11 mouse cellular contexts compared by ENCODE assay signal in the genomic region with DNA sequence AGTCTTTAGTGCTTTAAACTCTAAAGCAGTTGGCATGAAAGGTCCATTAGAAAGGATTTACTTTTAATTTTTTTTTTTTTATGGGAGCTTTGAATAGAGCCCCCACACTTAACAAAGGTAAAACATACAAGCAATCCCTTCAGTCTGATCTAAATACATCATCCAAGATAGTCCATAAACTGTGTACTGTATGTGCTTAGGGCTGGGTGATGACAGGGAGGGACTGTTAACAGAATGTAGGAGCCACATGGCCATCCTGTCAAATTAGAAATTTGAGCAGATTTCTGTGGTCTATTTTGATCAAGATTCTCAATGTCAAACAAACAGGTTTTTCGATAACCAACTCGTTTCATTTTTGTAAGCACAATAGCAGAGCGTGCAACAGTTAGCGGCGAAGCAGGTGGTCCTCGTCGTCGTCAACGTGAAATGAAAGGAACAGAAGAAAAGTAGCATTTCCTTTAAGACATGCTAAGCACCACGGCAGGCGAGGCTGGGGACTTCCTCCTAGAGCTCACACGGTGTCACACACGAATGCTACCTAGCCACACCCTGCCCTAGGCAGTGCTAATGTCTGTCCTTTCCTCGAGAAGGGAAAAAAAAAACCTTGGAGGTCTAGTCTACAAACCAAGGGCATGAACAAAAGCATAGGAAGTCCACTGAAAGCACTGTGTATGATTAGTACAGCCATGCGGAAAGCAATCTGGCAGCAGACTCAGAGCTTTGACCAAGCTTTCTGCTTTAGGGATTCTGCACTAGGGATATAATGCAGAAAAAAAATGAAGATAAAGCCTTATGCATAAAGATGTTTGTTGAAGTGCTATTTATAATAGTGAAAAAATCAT.
DNase-seq lines count a peak whose midpoint lies in the region; ATAC-seq lines count a peak whose summit lies in the region.
"Had no signal": no experiment of that assay in that cellular context is flagged by ENCODE, and none has a peak within 500 bp of the region (broad histone marks: within the 10 kb centered on the region; RNA-seq: fewer than 3 reads in every experiment).

No protein-coding gene starts in this region.

- ATAC-seq in hindbrain, embryonic 13.5 days (ENCODE audit: low FRiP score) = no peak
- no peak for ATAC-seq in hindbrain, embryonic 11.5 days (ENCODE audit: low FRiP score)
- peak; percentile 45 for ATAC-seq in CD4-positive, CD25-positive, alpha-beta regulatory T cell, adult 4 months
- ATAC-seq in forebrain, embryonic 16.5 days = peak; percentile 62; the same call in 1 of the 2 replicates
- no peak for ATAC-seq in frontal cortex, adult (ENCODE audit: low TSS enrichment)

- H3K9me3 ChIP-seq in hindbrain, embryonic 13.5 days = no peaks in the 10 kb centered on the region
- H3K9me3 ChIP-seq in hindbrain, embryonic 11.5 days (ENCODE audit: control insufficient read depth, low read length) = no peaks in the 10 kb centered on the region
- H3K9me3 ChIP-seq in forebrain, embryonic 16.5 days (ENCODE audit: control insufficient read depth, low read length) = no peaks in the 10 kb centered on the region
- H3K9me3 ChIP-seq: limb, embryonic 15.5 days had no signal

- H3K27me3 ChIP-seq in hindbrain, embryonic 13.5 days = no peaks in the 10 kb centered on the region
- no peaks in the 10 kb centered on the region for H3K27me3 ChIP-seq in hindbrain, embryonic 11.5 days (ENCODE audit: control insufficient read depth, insufficient read depth, low read length)
- H3K27me3 ChIP-seq in forebrain, embryonic 16.5 days (replicated peaks; ENCODE audit: control insufficient read depth, insufficient read depth, low read length) = no peaks in the 10 kb centered on the region
- H3K27me3 ChIP-seq: limb, embryonic 15.5 days had no signal

- H3K4me3 ChIP-seq in hindbrain, embryonic 13.5 days = no peak overlapping the region
- no peak overlapping the region for H3K4me3 ChIP-seq in hindbrain, embryonic 11.5 days (ENCODE audit: low read depth, low read length)
- no peak overlapping the region for H3K4me3 ChIP-seq in forebrain, embryonic 16.5 days (replicated peaks; ENCODE audit: low read length)
- H3K4me3 ChIP-seq: limb, embryonic 15.5 days had no signal

- WGBS in hindbrain, embryonic 13.5 days = 76% methylated on average over 15 of the region's 15 CpGs
- 80% methylated on average over 15 of the region's 15 CpGs for WGBS in hindbrain, embryonic 11.5 days
- 28% methylated on average over 15 of the region's 15 CpGs for WGBS in forebrain, embryonic 16.5 days

- no peak overlapping the region for H3K9ac ChIP-seq in hindbrain, embryonic 13.5 days
- H3K9ac ChIP-seq in hindbrain, embryonic 11.5 days (ENCODE audit: low read depth, low read length) = no peak overlapping the region
- peak overlapping the region; percentile 15; the same call in 1 of the 2 replicates for H3K9ac ChIP-seq in forebrain, embryonic 16.5 days (replicated peaks; ENCODE audit: low read depth, low read length)
- H3K9ac ChIP-seq: limb, embryonic 15.5 days had no signal

- DNase-seq in hindbrain, embryonic 11.5 days (ENCODE audit: low spot score) = no peak
- DNase-seq in spleen, postnatal 14 days (ENCODE audit: low spot score in 2 of 2) = peak; percentile 10 to 18
- no peak for DNase-seq in kidney, adult 11 months
- DNase-seq in right cerebral cortex, adult 2 months (ENCODE audit: low spot score in 2 of 2) = no peak
- DNase-seq: adrenal gland, adult 8-10 months; cerebellum, adult 9-11 months had no signal

- no peaks in the 10 kb centered on the region for H3K36me3 ChIP-seq in hindbrain, embryonic 13.5 days
- H3K36me3 ChIP-seq in hindbrain, embryonic 11.5 days (ENCODE audit: control insufficient read depth, insufficient read depth, low read length) = no peaks in the 10 kb centered on the region
- no peaks in the 10 kb centered on the region for H3K36me3 ChIP-seq in forebrain, embryonic 16.5 days (ENCODE audit: control insufficient read depth, insufficient read depth)
- H3K36me3 ChIP-seq: limb, embryonic 15.5 days had no signal

- H3K4me2 ChIP-seq in hindbrain, embryonic 13.5 days = no peak overlapping the region
- no peak overlapping the region for H3K4me2 ChIP-seq in hindbrain, embryonic 11.5 days (replicated peaks; ENCODE audit: low read depth, low read length)
- H3K4me2 ChIP-seq in forebrain, embryonic 16.5 days (ENCODE audit: low read length) = peak overlapping the region; percentile 41
- H3K4me2 ChIP-seq: limb, embryonic 15.5 days had no signal

- H3K4me1 ChIP-seq in hindbrain, embryonic 13.5 days (replicated peaks) = 0 out of 2 replicates have a peak, but pooled peaks cover 6% of the 10 kb centered on the region
- no peaks in the 10 kb centered on the region for H3K4me1 ChIP-seq in hindbrain, embryonic 11.5 days (replicated peaks; ENCODE audit: control insufficient read depth, insufficient read depth, low read length)
- H3K4me1 ChIP-seq in forebrain, embryonic 16.5 days (replicated peaks; ENCODE audit: control insufficient read depth, insufficient read depth, low read length) = peaks cover 29% of the 10 kb centered on the region

- peak overlapping the region; percentile 27; the same call in 1 of the 2 replicates for H3K27ac ChIP-seq in hindbrain, embryonic 13.5 days
- H3K27ac ChIP-seq in hindbrain, embryonic 11.5 days (ENCODE audit: low read depth, low read length) = no peak overlapping the region
- H3K27ac ChIP-seq in forebrain, embryonic 16.5 days (ENCODE audit: low read length) = peak overlapping the region; percentile 50
- H3K27ac ChIP-seq: limb, embryonic 15.5 days had no signal

Comparison
In these comparisons a context has a peak if more than half of its experiments do, and no peak if none do; other contexts are left out.
1. ATAC-seq: peak in CD4-positive, CD25-positive, alpha-beta regulatory T cell, adult 4 months (single experiment) and forebrain, embryonic 16.5 days (single experiment); none in hindbrain, embryonic 13.5 days (single experiment), hindbrain, embryonic 11.5 days (single experiment) and frontal cortex, adult (single experiment).
2. DNase-seq: peak in spleen, postnatal 14 days (2 of 2); none in hindbrain, embryonic 11.5 days (single experiment), kidney, adult 11 months (single experiment) and right cerebral cortex, adult 2 months (0 of 2).